Mouse (Mus musculus) lung, postnatal 4 days (tissue): ENCODE measurements around the gene Trh.

Source experiments
- DNase-seq, 2 experiments: peaks; one replicate each; pipeline ENCODE4 v3.0.0; 2021

Gene Trh

GRCm38 (mm10) chr6:92244591-92244990 lies at the start of gene Trh:
Gene Trh, minus strand, starts transcription at chr6:92244650.
- no peak for DNase-seq

GRCm38 (mm10) chr6:92290826-92291225 lies 46.4 kb upstream of the Trh start:
- DNase-seq: no peak

GRCm38 (mm10) chr6:92286889-92287288 lies 42.4 kb upstream of the Trh start:
- no peak for DNase-seq

GRCm38 (mm10) chr6:92286258-92286888 lies 41.9 kb upstream of the Trh start:
- peak in 1 of 2 experiments; percentile 67 for DNase-seq

- no peak for DNase-seq
These were observed 41.1 kb upstream of the Trh start for GRCm38 (mm10) chr6:92285559-92285958.

- no peak for DNase-seq
These were observed 32.7 kb upstream of the Trh start for GRCm38 (mm10) chr6:92277179-92277578.

GRCm38 (mm10) chr6:92273652-92274322 lies 29.3 kb upstream of the Trh start:
- no peak for DNase-seq

- DNase-seq: no peak
These were observed 28.2 kb upstream of the Trh start for GRCm38 (mm10) chr6:92272601-92273000.

- peak; percentile 42 to 76 for DNase-seq
These were observed 24.6 kb upstream of the Trh start for GRCm38 (mm10) chr6:92269019-92269418.

GRCm38 (mm10) chr6:92268001-92268400 lies 23.6 kb upstream of the Trh start:
- no peak for DNase-seq

GRCm38 (mm10) chr6:92261162-92261843 lies 16.9 kb upstream of the Trh start:
- no peak for DNase-seq

GRCm38 (mm10) chr6:92255346-92255745 lies 10.9 kb upstream of the Trh start:
- no peak for DNase-seq

GRCm38 (mm10) chr6:92253253-92253870 lies 8.9 kb upstream of the Trh start:
- no peak for DNase-seq

- DNase-seq: no peak
These were observed 2.9 kb upstream of the Trh start for GRCm38 (mm10) chr6:92247215-92247919.

- DNase-seq: no peak
These were observed 1.9 kb upstream of the Trh start for GRCm38 (mm10) chr6:92246335-92246734.

GRCm38 (mm10) chr6:92241178-92241906 lies 3.1 kb downstream of the Trh start:
- peak; percentile 38 to 57 for DNase-seq

GRCm38 (mm10) chr6:92235036-92235435 lies 9.4 kb downstream of the Trh start:
- no peak for DNase-seq

GRCm38 (mm10) chr6:92231762-92232161 lies 12.7 kb downstream of the Trh start:
- DNase-seq: no peak

- DNase-seq: no peak
These were observed 13.1 kb downstream of the Trh start for GRCm38 (mm10) chr6:92231356-92231755.

GRCm38 (mm10) chr6:92229586-92229985 lies 14.9 kb downstream of the Trh start:
- no peak for DNase-seq

- DNase-seq: no peak
These were observed 15.3 kb downstream of the Trh start for GRCm38 (mm10) chr6:92229103-92229502.

- DNase-seq: no peak
These were observed 19.5 kb downstream of the Trh start for GRCm38 (mm10) chr6:92224981-92225380.
